In the genomic region with DNA sequence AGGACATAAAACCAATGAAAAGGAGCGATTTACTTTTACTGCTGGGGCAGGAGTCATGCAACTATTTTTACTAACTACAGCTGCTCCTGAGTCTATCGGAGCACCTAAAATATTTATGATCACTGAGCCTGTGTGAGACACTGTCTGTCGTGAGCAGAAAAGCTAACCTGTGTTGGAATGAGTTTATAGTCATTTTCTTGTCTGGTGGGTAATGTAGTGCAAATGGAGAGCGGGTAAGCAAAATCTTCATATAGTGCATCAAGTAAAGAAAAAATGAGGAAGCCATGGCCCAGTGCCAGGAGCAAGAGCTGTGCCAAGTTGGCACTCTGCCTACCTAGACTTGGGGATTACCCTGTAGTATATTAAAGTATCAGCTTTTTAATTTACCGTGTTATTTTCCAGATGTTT, we compare ENCODE assay signal across 8 mouse cellular contexts.
DNase-seq lines count a peak whose midpoint lies in the region; TF ChIP-seq lines count a peak whose summit lies in the region.

No protein-coding gene starts in this region.

- peak; percentile 69 to 71 for DNase-seq in cerebellum, postnatal 14 days
- no peak for DNase-seq in cerebellum, adult 11-12 months
- peak; percentile 8 to 26 for DNase-seq in left cerebral cortex, postnatal 10 days (ENCODE audit: extremely low spot score in 1 of 2, low spot score in 2 of 2)
- DNase-seq in left cerebral cortex, adult 8-10 months (ENCODE audit: low spot score in 2 of 2) = no peak
- peak; percentile 66 for DNase-seq in MEL (ENCODE audit: low read depth, low spot score)
- DNase-seq in kidney, postnatal 25 days = peak; percentile 36 to 60
- no peak for DNase-seq in frontal cortex, adult 2 months (ENCODE audit: extremely low spot score in 1 of 2, low spot score in 1 of 2)
- no peak for DNase-seq in layer of hippocampus, adult 9-10 months (ENCODE audit: low spot score)

- no peak for TF ChIP-seq POLR2A in MEL (IDR thresholded peaks at IDR 0.05; ENCODE audit: control insufficient read depth in 1 of 2, insufficient read depth in 1 of 2, low read depth in 1 of 2, low read length in 2 of 2, poor library complexity in 1 of 2)

- H3K9me3 ChIP-seq in MEL (replicated peaks; ENCODE audit: insufficient read depth, low read length) = no peaks in the 10 kb centered on the region

- TF ChIP-seq CTCF in MEL (IDR thresholded peaks at IDR 0.05 in 2 of 3, conservative IDR thresholded peaks at IDR 0.05 in 1 of 3; ENCODE audit: control insufficient read depth in 1 of 3, insufficient read depth in 1 of 3, low read depth in 2 of 3, low read length in 3 of 3, poor library complexity in 1 of 3, severe bottlenecking in 1 of 3) = no peak

- no peak for TF ChIP-seq RAD21 in MEL (IDR thresholded peaks at IDR 0.05; ENCODE audit: low read depth, low read length)

- no peak overlapping the region for H3K27ac ChIP-seq in MEL (ENCODE audit: control insufficient read depth, low read depth, low read length)

- intact Hi-C loops in left cerebral cortex, postnatal 10 days (cut with DNase I) = no loop called here

- TF ChIP-seq EP300 in MEL (IDR thresholded peaks at IDR 0.05; ENCODE audit: low read depth in 1 of 2, low read length in 2 of 2) = no peak

- no peaks in the 10 kb centered on the region for H3K27me3 ChIP-seq in MEL (ENCODE audit: control insufficient read depth in 1 of 2, insufficient read depth in 2 of 2, low read length in 2 of 2)

- H3K4me3 ChIP-seq in MEL (ENCODE audit: control insufficient read depth in 1 of 2, insufficient read depth in 1 of 2, low read depth in 2 of 2, low read length in 2 of 2) = no peak overlapping the region

- H3K4me1 ChIP-seq in MEL (ENCODE audit: control insufficient read depth in 1 of 2, insufficient read depth in 2 of 2, low read length in 2 of 2) = no peaks in the 10 kb centered on the region; a peak in 1 of 4 replicates

- no peaks in the 10 kb centered on the region for H3K79me2 ChIP-seq in MEL (ENCODE audit: control insufficient read depth, insufficient read depth, low read length, poor library complexity)

- peaks cover 0 to 4% of the 10 kb centered on the region in 2 experiments; a peak in 2 of 4 replicates for H3K36me3 ChIP-seq in MEL (ENCODE audit: control insufficient read depth in 1 of 2, insufficient read depth in 2 of 2, low read length in 2 of 2)

- no peak overlapping the region for H3K9ac ChIP-seq in MEL (ENCODE audit: control insufficient read depth, low read depth, low read length, poor library complexity, severe bottlenecking)

TF ChIP-seq in MEL, 35 proteins besides CTCF, POLR2A, EP300 and RAD21:
- peak; percentile 48; the same call in 1 of the 2 replicates for TF ChIP-seq ZNF384 (IDR thresholded peaks at IDR 0.05; ENCODE audit: low read depth, low read length)
- TF ChIP-seq ELF1 (IDR thresholded peaks at IDR 0.05; ENCODE audit: low read depth, low read length) = no peak

Comparison
In these comparisons a context has a peak if more than half of its experiments do, and no peak if none do; other contexts are left out.
1. DNase-seq: peak in cerebellum, postnatal 14 days (2 of 2), left cerebral cortex, postnatal 10 days (2 of 2), MEL (single experiment) and kidney, postnatal 25 days (2 of 2); none in cerebellum, adult 11-12 months (single experiment), left cerebral cortex, adult 8-10 months (0 of 2), frontal cortex, adult 2 months (0 of 2) and layer of hippocampus, adult 9-10 months (single experiment).